Mouse (Mus musculus): ENCODE results near the gene B4galt5.
"Not testable (repeated sequence)": the region's sequence is repeated elsewhere in the genome, so short reads cannot be mapped to it uniquely, and the experiment has no call there.

The B4galt5 gene

GRCm38 (mm10) chr2:167348376-167349282 is at the start of gene B4galt5:
Gene B4galt5, minus strand, starts transcription at chr2:167349183.
- DNase-seq = peak; percentile 58

- DNase-seq = not testable (repeated sequence)
Observed at GRCm38 (mm10) chr2:167396420-167396819, 47.4 kb upstream of the B4galt5 start.

DNA sequence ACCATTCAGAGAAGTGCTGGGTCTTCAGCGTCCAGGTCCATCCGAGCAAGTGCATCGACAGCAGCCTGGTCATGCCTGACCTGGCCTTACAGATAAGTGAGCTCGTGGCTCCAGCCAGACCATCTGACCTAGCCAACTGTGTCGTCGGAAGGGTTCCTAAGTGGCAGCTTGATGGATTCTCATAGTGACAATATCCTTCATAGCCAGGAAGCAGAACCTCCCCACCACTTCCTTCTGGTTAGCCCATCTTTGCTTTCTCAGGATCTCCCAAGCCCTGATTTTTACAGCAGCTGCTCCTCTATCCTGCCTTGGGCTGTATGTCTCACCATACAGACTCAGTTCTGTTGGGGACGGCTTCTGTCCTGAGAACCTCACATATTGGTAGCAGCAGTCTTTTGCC is 45.4 kb upstream of the B4galt5 start:
- no peak for DNase-seq

GRCm38 (mm10) chr2:167386998-167387397 is 38.0 kb upstream of the B4galt5 start:
- DNase-seq = no peak

GRCm38 (mm10) chr2:167386456-167386855 is 37.5 kb upstream of the B4galt5 start:
- DNase-seq = no peak

DNA sequence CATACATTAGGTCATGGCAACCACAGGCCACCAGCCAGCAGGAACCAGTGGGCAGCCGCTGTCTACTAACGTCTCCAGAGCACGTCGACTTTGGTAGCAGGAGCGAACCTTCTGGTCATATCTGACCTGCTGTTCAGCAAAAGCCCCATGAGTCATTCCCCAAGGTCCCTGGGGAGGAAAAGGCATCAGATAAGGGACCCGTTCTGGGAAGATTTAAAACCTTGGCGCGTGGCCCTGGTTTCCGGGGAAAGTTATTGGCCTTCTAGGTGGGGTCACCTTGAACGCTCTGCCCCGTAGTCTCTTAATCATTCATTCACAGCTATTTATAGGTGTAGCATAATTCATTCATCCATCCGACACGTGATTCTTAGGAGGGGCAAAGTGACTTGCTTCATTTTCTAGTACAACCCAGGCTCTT is 34.7 kb upstream of the B4galt5 start:
- DNase-seq = no peak

DNA sequence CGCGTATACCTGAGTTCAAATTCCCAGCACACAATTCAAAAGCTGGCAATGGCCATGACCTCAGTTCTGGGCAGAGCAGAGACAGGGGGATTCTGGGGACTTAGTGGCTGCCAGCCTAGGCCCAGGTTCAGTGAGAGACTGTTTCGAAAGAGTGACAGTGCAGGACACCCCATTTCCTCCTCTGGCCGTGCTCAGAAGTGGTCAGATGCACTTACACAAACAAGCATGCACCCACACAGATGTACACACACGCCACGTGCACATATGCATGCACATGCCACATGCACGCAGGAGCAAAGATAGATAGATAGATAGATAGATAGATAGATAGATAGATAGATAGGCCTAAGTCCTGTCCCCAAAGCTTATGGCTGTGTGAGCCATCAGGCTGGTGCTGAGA is 33.4 kb upstream of the B4galt5 start:
- no peak for DNase-seq

DNA sequence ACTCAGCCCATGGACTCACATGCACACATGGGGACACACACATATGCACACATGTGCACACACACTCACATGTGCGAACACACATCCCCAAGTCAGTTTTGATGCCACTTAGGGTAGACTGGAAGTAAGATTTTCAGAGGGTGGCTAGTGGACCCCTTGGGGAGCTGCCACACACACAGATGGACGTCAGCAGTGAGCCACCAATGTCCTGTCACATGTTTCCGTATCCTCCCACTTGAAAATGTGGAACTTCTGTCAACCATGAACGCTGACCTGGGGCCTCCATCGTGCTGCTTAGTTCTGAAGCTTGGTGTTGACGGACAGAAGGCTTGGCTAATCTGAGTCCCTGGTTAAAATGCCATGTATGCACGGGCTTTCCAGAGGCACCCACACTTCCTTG is 32.6 kb upstream of the B4galt5 start:
- DNase-seq = no peak

GRCm38 (mm10) chr2:167380615-167381285 is 31.8 kb upstream of the B4galt5 start:
- DNase-seq = no peak

GRCm38 (mm10) chr2:167378972-167379371 is 30.0 kb upstream of the B4galt5 start:
- DNase-seq = no peak

GRCm38 (mm10) chr2:167377697-167378096 is 28.7 kb upstream of the B4galt5 start:
- no peak for DNase-seq

DNA sequence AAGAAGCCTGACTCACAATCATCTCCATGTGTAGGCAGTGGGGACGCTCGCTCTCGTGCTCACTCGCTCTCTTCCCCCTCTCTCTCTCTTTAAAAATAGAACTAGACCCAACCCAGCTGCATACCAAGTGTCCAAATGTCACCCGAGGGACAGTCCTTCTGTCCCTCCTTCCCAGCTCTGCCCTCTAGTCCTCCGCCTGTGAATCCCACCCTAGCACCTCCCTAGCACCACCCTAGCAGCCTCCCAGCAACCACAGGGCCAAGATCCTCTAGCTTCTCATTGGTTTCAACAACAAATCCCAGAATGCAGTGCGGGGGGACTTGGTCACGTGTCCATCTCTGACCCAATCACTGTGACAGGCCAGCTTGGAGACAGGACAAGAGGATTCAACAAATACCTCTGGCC is 27.2 kb upstream of the B4galt5 start:
- DNase-seq = no peak

GRCm38 (mm10) chr2:167375688-167376087 is 26.7 kb upstream of the B4galt5 start:
- DNase-seq = no peak

GRCm38 (mm10) chr2:167375135-167375534 is 26.2 kb upstream of the B4galt5 start:
- no peak for DNase-seq

- no peak for DNase-seq
Observed at GRCm38 (mm10) chr2:167374191-167374805, 25.3 kb upstream of the B4galt5 start.

- peak; percentile 70 for DNase-seq
Observed at GRCm38 (mm10) chr2:167373266-167373665, 24.3 kb upstream of the B4galt5 start.

DNA sequence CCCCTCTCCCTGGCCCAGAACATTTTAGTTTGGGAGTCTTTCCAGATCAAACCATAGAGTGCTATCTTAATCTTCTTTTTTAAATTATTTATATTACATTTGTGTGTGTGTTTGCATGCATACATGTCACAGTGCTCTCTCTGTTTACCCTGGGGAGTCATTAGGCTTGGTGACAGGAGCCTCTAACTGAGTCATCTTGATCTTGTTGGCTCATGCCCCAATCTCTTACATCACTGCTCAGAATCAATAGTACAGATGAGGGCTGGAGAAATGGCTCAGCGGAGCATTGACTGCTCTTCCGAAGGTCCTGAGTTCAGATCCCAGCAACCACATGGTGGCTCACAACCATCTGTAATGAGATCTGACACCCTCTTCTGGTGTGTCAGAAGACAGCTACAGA is 22.5 kb upstream of the B4galt5 start:
- DNase-seq = no peak

- no peak for DNase-seq
Observed at GRCm38 (mm10) chr2:167368328-167368727, 19.3 kb upstream of the B4galt5 start.

DNA sequence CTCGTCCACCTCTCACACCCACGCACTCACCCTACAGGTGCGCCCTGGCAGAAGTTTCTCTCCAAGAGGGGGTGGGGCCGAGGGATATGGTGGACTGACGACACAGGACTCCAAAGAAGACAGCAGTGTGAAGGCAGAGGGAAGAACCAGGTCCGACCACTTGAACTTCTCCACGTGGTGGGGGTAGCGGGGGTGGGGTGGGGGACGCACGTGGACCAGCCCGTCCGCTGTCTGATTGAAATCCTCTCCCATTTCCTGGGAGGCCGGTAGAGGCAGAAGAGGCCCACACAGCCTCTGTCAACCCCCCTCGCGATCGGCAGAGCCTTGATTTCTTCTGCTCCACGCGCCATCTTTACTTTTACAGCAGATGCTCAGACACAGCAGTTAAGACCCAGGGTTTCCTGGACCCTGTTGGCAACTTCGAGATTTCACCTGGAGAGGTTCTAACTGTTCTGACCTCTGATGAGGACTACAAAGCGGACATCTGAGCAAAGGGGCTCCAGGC is 18.8 kb upstream of the B4galt5 start:
- DNase-seq = no peak

DNA sequence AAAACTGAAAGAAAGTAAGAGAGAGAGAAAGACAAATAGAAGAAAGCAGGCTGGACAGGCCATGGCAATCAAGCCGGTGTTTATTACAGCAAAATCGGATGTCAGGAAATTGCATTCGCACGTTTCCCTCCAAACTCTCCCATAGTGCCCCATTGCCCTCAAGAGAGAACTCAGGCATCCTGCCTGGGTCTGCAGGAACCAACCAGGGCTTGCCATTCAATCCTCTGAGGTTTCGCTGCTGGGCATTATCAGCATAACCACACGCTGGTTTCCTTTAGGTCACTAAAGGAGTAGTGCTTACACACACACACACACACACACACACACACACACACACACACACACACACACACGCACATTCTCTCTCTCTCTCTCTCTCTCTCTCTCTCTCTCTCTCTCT is 18.3 kb upstream of the B4galt5 start:
- DNase-seq = no peak

DNA sequence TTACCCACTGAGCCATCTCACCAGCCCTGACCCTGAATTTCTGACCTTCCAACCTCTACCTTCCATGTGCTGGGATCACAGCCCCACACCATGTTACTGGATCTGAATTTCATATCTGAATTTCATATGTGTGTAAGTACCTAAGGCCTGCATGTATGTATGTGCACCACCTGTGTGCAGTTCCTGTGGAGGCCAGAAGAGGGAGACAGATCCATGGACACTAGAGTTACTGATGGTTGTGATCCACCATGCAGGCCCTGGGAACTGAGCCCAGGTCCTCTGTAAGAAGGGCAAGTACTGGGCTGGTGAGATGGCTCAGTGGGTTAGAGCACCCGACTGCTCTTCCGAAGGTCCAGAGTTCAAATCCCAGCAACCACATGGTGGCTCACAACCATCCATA is 16.1 kb upstream of the B4galt5 start:
- no peak for DNase-seq

DNA sequence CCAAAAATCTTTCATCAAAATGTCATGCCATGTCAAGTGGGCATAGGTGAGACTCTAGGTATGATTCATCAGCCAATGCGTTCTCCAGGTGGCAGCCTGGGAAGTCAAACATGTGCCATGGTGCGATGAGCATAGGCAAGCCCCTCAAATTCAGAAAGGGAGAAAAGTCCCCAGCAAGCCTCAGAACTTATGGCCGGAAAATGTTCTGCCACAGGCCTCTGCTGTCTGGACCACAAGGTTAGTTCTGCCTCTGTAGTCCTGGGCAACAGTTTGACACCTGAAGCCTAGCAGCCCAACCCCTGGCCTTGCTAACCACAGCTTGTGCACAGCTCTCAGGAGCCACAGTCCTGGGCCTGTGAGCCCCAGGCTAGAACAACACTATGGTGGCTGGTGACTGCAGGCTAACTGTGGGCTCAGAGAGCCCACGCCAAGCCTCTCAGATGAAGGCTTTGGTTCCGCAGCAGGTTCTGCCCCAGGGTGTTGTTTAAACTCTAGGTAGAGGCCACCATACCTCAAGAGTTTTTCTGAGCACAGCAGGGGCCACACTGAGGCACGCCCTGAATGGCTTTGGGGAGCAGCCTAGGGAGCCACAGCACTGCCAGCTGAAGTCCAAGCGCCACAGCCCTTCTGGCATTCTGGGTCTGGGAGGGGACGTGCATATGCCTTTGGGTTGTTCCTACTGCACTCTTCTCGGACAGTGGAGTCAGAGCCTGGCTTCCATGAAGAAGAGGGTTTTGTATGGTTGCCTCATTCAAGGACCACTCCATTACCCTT is 14.5 kb upstream of the B4galt5 start:
- no peak for DNase-seq

GRCm38 (mm10) chr2:167358499-167358898 is 9.5 kb upstream of the B4galt5 start:
- no peak for DNase-seq
